Mouse (Mus musculus): ENCODE data around the gene Scamp3.
"Not testable (repeated sequence)": the region's sequence is repeated elsewhere in the genome, so short reads cannot be mapped to it uniquely, and the experiment has no call there.

The Scamp3 gene

GRCm38 (mm10) chr3:89177242-89178106 is at the start of gene Scamp3:
Scamp3 (plus strand) TSS chr3:89177473.
- peak; percentile 99 for DNase-seq

DNA sequence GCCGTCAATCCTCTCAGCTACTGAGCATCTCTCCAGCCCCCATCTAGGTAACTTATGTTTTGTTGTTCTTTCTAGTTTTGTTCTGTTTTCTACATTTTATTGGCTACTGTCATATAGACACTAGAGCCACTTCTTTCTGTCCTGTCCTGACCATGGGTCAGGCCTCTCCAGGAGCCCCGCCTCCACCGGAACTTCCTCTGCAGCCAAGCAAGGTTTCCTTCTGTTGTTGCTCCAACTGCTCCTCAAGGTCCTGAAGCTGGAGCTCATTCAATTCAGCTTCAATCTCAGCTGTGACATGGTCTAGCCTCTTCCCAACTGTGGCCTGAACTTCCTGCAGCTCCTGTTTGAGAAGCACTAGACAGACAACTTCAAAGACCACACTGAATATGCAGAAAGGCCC is 47.4 kb upstream of the Scamp3 start:
- DNase-seq = no peak

DNA sequence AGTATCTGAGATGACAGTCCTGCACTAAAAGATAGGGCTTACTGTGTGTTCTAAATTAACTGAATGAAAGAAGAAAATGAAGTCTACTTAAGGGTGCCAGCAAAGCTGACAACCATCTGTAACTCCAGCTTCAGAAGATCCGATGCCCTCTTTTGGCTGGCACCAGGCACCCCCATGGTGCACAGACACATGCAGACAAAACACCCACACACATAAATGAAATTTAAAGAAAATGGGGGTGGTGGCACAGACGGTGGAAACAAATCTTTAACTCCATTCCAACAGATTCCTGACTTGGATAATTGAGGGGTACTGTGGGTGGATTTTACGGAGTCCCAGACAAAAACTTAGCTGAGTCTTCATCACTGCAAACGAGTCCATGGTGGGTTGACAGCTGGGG is 45.5 kb upstream of the Scamp3 start:
- no peak for DNase-seq

DNA sequence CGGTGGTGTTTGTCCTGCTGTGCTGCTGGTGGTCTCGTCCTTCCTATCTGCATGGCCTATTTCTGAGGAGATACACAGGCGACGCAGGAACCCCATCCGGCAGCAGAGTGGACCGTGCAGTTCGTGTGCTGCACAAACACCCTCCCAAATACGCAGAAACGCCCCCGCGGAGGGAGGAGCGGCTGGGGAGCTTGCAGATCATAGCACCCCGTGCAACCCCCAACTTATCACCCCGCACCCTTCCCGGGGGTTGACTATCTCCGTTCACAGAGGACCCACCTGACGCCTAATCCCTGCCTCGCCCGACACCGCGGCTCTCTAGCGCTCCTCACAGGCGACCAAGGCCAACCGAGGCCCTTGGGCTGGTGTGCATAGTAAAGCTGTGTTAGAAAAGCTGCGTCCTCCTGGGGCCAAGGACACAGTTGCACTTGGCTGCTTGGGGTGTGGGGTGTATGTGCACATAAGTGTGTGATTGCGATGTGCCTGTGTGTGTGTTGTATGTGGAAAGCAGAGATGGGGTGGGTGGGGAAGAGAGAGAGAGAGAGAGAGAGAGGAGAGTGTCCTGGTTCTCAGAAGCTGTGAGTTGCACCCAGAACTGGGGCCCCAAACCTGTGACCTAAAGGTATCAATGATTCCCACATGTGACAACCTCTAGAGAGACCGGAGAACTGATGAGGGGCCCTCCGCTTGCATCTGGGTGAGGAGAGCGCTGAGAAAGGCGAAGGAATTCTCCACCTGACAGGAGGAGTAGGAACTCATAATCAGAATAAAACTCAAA is 44.8 kb upstream of the Scamp3 start:
- peak; percentile 63 for DNase-seq

GRCm38 (mm10) chr3:89133063-89133450 is 44.2 kb upstream of the Scamp3 start:
- no peak for DNase-seq

DNA sequence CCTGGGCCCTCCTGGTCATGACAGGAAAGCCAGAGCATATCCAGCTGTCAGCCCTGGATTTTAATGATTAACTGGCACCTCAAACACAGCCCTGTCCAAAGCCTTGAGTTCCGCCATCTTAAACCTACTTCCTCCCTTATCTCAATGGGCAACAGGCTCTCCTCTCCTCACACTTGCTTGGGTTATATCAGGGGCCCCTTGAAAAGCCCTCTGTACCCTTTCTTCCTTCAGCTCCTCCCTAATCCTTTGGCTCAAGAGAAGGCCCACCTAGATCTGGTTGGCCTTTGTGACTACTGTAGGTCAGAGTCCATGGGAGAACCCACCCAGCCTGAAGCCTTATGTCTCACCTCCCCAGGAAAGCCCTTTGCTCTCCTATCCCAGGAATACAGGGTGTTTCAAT is 43.5 kb upstream of the Scamp3 start:
- DNase-seq = no peak

DNA sequence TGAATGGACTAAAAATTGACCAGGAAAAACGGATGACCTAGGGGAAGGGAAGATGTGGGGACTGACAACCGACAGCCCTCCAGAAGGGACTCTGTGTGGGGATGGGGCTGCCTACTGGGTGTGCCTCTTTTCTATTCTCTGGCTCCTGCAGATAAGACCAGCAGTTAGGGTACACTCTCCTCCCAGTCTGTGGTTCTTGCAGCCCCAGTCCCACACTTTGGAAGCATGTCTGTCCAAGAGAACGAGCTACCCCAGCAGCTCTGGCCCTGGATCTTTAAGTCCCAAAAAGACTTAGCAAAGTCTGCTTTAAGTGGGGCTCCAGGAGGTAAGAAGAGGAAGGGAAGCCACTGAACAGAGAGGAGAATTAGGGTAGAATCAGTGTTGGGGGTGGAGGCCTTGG is 41.3 kb upstream of the Scamp3 start, which contains the start of gene Pklr:
Pklr (plus strand) TSS at position 185 of the 400 bp plus-strand sequence.
- no peak for DNase-seq

DNA sequence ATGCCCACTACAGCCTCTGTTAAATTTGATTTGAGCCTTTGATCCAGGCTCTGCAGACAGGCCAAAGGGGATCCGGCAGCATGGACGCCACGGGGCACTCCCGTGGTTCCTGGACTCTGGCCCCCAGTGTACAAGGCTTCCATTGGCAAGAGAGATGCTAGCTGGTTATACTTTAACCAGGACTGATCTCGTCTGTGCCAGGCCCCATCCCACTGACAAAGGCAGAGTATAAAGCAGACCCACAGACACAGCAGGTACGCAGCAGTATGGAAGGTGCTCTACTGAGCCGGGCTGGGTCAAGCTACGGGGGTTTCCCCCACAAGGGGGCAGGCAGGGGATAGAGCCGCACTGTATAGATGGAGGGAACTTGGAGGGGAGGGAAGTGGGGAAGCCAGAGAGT is 40.9 kb upstream of the Scamp3 start:
- DNase-seq = no peak

GRCm38 (mm10) chr3:89144821-89145220 is 32.5 kb upstream of the Scamp3 start:
- DNase-seq = no peak

DNA sequence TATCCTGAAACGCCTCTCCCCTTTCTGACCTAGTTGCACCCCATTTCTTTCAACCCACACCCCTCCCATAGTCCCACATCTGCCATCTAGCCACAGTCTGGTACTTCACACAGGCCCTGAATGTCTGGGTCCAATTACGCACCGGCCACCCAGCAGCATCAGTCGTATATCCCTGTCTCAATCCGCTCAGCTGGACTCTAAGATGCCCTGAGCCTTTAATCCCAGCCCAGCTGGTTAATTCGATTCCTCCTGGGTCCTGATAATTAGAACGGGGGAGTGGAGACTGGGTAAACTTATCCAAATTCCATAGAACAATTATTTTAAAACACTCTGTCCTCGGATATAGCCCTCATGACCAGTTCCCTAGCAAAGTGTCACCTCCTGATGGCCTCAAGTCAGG is 31.7 kb upstream of the Scamp3 start:
- DNase-seq = peak; percentile 85

GRCm38 (mm10) chr3:89147101-89147978 is 29.9 kb upstream of the Scamp3 start:
- DNase-seq = no peak

GRCm38 (mm10) chr3:89147979-89148311 is 29.3 kb upstream of the Scamp3 start:
- no peak for DNase-seq

GRCm38 (mm10) chr3:89148567-89148966 is 28.7 kb upstream of the Scamp3 start:
- DNase-seq = no peak

DNA sequence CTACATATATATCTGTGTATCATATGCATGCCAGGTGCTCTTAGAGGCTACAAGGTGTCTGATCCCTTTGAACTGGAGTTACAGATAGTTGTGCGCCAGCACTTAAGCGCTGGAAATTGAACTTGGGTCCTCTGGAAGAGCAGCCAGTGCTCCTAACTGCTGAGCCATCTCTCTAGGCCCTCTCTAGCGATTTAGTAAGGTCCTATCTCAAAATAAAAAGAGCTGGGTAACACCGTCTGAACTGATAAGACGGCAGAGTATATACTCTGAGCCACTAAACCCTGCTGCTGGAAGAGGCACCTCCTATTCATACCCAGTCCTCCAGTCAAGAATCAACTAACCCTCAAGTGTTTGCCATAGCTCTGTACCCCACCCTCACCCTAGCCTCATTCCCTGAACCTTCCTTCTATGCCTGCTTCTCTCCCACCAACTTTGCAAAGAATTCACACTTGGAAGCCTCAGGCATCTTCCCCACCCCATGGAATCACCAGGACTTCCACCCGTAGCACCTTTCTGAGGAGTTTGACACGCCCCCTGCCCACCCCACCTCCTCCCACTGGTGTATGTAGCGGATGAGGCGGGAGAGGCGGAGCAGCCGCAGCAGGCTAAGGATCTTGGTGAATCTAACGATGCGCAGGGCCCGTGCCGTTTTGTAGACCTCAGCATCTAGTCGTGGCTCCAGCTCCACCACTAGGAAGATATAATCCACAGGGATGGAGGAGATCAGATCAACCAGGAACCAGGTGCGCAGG is 25.0 kb upstream of the Scamp3 start:
- no peak for DNase-seq

DNA sequence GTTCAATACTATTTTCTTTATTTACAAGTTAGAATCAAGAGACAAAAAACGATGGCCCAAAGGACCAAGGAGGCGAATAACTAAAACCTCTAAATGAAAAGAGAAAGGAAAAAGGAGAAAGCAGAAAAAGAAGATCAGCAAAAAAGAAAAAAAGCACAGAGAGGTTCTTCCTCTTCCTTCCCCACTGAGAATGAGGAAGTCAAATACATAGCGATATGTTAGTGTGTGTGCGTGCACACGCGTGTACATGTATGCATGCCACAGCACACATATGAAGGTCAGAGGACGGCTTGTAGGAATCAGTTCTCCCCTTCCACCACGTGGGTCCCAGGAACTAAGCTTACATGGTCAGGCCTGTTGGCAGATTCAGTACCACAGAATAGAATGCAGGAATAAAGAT is 20.3 kb upstream of the Scamp3 start:
- no peak for DNase-seq

DNA sequence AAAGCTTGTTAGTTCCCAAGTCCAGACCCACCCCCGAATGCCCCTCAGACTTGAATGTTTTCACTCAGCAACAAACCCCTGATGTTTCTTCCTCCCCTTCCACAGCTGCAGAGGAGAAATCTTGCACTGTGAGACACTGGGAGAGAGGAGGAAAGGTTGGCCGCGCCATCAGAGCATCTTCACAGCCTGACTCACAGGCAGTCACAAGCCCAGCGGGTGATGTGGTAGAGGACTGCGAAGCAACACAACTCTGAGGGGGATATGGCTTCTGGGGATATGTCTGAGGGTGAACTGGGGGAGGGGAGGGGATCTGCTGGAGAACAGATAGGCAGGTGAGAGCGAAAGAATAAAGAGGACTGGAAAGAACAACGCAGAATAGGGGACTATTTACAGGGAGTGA is 18.6 kb upstream of the Scamp3 start:
- no peak for DNase-seq

DNA sequence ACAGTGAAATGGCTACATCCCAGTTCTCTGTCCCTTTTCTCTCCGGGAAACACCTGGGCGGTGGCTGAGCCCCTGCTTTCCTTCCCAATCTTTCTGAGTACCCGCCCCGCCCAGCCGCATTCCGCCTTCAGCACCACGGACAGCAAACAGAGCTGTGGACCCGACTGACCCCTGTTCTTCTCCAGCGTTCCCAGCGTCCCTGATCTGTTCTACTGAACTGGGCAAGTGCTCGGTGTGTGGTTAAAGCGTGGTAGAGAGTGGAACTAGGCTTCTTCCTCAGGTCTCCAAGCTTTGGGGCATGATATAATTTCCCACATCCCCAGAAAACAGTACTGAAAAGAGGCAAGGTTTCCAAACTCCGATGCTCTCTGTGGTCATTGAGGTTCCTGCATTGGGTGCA is 18.1 kb upstream of the Scamp3 start:
- DNase-seq = peak; percentile 71

- DNase-seq = peak; percentile 93
Observed at GRCm38 (mm10) chr3:89159616-89160344, 17.5 kb upstream of the Scamp3 start, which contains the start of gene Hcn3. Hcn3 (minus strand) TSS chr3:89160196.

DNA sequence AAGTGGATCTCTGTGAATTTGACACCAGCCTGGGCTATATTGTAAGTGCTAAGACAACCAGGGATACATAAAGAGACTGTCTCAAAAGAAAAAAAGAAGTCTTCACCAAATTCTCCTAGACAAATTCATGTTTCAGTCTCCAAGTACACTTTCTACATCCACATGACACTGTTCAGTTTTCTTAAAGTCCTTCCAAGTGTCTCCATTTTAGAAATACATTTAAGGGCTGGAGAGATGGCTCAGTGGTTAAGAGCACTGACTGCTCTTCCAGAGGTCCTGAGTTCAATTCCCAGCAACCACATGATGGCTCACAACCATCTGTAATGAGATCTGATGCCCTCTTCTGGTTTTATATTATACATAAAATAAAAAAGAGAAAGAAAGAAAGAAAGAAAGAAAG is 16.1 kb upstream of the Scamp3 start:
- DNase-seq = not testable (repeated sequence)

GRCm38 (mm10) chr3:89161786-89162185 is 15.5 kb upstream of the Scamp3 start:
- no peak for DNase-seq

- DNase-seq = no peak
Observed at GRCm38 (mm10) chr3:89163123-89163522, 14.2 kb upstream of the Scamp3 start.

Data from retina, postnatal 1 day (tissue).